Mouse (Mus musculus) right cerebral cortex, postnatal 10 days (tissue): ENCODE measurements around the gene Frem2.
A peak's percentile ranks its signal among the peaks of the same experiment; 100 is the strongest.

Source experiments
- DNase-seq, 2 experiments: peaks; one replicate each; pipeline ENCODE4 v3.0.0; 2021; ENCODE audit warnings: low spot score in 2 of 2

Frem2 gene

DNA sequence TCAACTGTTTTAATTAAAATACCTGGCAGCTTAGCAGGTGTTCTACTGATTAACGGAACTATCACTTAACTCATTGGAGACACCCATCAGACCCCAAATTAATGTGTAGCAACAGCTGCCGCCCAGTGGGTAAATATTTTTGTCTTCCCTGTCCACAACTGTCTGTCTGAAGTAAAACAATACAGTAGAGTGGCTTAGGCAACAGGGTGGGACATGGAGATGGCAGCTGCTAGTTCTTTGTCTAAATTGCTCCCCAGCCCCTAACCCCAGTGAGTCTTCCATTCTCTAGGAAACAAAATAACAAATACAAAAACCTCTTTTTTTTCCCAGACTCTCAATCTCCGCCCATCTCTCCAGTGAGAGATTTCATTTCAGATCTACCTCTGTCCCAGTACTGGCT is 36.2 kb downstream of the Frem2 start:
- no peak for DNase-seq

DNA sequence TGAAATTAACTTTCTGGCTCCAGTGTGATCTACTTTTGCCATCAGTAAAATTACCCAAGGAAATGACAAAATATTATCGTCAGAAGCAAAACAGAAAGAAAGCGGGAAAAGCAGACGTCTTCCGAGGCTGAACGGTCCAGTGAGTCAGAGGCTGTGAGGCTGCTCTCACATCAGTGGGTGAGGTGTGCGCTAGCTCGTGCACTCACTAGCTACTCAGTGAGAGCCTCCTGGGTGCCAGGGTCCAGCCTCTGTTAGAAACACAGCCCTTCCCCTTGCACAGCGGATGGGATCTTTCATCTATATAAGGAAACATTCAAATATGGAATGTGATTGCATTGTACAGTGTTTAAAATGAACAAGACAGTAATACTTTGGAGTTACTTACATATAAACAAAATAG is 36.8 kb downstream of the Frem2 start:
- no peak for DNase-seq

DNA sequence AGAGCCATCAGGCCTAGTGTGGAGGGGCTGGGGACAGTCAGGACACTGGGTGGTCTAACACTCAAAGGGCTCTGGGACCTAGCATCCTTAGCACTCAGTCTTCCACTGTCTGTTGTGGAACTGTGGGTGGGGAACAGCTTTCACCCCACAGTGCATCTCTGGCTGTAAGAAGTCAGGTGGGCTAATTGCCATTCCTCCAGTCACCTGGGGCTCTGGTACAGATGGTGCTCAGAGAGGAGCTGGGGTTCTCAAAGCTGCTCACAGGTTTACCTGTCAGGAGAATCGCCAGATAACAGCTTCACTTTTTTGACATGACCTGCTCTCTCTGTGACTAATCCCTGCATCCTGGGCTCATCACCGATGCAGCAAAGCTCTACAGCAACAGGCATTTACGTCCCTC is 46.0 kb downstream of the Frem2 start:
- DNase-seq = no peak

DNA sequence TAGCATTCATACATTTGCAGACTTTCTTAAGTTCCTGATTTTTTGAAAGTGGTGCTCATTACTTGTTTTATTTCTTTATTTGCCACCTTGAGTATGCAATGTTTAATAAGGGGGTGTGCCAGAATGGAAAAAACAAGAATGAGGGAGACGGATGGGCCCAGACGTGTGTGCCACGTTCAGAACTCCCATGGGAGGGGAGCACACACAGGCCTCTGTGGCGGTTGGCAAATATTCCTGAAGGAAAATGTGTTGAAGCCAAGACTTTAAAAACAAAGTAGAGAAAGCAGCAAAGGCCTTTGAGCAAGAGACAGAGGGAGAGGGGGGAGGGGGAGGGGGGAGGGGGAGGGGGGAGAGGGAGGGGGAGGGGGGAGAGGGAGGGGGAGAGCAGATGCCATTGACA is 47.3 kb downstream of the Frem2 start:
- DNase-seq = no peak

DNA sequence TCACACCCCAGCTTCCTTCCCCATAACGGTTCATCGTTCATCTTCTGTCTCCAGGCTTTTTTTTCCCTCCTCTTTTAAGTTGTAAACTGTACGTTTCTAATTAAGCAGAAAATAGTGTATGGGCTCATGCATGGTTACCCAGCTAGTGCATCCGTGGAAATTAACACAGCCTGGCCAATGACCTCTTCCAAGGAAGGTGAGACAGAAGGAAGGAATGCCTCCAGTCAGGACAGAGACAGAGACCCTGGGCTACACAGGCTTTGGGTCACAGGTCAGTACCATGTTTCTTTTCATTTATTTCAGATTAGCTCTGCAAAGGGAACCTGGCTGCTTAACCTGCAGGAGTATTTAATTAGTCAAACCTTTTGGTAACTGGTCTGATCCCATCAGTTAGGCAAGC is 57.0 kb downstream of the Frem2 start:
- no peak for DNase-seq

DNA sequence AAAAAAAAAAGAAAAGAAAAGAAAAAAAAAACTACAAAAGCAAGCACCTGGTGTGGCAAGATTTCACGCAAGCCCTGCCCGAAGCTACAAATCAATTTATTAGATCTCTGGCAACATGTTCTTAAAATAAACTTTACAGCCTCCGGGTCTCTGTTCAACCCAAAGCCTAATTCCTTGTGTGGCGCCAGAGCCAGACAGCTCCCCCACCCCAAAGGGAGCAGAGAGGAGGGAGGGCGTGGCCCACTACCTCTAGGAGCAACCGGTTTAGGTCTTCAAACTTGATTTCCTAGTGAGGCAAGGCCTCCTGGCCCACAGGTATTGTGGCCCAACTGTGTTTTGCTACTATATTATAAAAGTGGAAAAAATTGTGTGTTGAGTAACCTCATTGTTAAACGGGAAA is 57.8 kb downstream of the Frem2 start:
- no peak for DNase-seq

DNA sequence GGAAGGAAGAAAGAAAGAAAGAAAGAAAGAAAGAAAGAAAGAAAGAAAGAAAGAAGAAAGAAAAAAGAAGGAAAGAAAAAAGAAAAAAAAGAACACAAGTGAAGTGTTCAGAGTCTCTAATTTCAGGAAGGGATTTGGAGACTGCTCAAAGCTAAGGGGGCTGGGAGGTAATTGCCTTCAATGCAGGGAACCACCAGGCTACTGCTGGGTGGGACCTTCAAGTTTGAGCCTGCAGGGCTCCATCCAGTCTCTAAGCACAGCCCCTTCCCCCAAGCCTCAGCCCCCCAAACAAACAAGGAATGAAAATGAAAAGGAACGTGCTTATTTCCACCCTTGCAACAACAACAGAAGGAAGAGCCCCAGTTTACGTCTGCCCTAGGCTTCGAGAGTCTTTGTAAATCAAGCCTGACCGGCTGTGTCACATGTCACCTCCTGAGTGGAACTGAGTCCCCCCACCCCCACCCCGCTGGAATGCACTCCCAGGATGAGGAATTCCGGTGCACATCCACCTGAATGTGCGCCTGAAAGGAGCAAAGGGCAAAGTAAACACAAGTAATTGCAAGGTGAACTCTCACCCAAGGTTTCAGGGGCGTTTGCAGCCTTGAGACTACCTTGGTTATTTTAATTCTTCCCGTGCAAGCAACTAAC is 58.9 kb downstream of the Frem2 start:
- DNase-seq = no peak

DNA sequence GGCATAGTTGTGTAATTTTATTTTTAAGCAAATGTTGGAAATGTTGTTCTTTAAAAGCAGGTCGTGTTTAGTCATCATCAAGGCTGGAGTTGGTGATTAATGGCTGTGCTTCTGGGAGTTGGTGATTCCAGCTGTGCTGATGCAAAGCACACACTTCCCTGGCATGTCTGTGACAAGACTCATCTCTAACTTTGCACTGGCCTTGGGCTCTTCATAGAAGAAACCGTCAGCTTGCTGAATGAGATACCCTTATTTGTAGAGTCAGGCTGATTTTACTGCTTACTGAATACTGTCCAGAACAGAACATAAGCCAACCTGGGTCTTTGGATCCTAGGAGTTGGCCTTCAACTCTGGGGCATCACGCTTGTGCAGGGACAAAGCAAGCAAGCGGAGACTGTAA is 62.7 kb downstream of the Frem2 start:
- DNase-seq = no peak

DNA sequence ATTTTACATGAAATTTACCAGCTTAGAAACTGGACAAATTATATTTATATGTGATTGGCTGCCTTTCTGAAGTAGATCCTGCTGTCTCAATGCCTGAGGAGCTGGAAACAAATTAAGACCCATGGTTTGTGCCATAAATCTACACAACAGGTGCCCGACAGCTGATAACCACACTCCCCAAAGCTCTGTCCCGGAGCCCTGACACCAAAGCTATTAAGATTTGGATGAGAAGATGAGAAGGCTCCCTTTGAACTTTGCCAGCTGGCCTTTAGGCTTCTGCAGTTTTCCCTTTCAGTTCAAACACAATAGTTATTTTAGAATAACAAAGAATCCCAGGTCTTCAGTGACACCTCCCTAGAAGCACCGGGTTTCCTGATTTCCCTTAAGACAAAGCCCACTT is 63.4 kb downstream of the Frem2 start:
- DNase-seq = no peak

DNA sequence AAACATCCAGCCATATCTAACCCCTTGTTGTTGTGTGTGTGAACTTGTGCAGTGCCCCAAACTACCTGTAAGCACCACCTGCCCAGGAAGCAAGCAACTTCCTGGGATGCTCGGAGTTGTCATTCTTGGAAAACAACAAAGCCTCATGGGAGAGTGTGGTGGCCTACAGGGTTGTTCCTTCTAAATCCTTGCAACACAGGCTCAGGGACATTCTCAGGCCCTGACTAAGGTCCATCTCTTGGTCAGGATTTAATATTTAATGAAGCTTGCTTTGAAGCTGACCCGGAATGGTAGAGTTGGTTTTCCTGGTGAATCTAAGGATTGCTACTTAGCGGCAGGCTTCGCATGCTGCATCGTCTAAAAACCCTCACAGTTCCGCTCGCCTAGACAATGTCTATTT is 65.1 kb downstream of the Frem2 start:
- no peak for DNase-seq

DNA sequence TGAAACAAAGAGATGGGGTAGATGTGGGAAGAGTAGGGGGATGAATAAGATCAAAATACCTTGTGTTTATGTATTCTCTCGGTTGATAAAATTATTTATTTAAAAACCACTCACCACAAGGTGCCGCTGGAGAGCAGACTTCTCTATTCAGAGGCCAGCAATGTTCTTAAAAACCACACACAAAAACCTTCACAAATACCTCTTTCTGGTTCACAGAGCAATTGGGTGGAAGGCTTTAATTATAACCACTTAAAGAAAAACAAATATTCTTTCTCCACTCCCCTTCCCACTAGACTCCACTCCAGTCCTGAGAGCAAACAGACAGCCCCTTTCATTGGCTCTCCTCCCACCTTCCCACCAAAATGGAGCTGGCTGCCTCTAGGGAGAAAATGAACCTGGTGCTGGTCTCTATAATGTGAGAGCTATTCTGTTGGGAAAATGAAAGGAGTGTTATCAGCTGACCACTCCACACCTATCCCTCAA is 67.0 kb downstream of the Frem2 start:
- DNase-seq = peak; percentile 50 to 77

DNA sequence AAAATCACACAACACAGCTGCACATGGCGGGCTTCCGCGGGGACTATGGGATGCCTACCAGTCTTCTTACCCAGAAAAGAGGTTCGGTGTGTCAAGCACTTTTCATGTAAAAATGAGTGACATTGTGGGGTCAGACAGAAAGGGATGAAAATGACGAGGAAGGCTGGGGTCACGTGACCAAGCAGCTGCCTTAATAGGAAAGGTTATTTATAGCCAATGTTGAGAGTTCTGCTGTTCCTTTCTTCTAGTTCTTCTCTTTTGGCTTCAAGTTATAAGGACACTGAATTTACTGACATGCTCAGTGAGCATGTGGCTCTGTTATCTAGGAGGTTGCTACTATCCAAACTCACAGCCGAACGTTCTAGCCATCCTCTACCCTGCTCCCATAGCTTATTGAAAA is 73.9 kb downstream of the Frem2 start:
- no peak for DNase-seq

DNA sequence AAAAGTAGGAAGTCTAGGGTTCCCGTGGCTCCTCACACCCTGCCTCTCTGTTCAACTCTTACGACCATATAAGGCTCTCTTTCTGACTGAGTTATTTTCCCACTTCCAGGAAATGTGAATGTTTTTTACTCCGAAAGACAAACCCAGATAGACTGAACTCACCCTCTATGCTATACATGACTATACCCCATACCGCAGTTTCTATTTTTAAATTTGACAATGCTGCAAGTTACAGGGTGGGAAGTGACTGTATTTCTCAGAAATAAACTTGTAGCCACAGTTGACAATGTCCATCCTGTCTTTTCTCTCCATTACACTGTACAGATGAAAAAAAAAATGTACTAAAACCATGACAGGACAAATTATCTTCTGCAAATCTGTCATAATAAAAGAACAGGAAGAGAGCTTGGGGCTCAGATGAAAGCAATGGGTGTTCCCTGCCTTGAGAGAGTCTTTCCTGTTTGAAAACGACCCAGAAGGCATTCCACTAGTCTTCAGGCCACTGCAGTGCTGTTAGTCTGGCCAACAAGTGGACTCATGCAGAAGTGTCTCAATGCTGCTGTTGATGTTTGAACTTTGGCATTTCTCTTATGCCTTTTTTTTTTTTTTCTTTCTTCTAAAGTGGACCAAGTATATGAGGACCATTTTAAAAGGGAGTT is 76.4 kb downstream of the Frem2 start:
- no peak for DNase-seq

DNA sequence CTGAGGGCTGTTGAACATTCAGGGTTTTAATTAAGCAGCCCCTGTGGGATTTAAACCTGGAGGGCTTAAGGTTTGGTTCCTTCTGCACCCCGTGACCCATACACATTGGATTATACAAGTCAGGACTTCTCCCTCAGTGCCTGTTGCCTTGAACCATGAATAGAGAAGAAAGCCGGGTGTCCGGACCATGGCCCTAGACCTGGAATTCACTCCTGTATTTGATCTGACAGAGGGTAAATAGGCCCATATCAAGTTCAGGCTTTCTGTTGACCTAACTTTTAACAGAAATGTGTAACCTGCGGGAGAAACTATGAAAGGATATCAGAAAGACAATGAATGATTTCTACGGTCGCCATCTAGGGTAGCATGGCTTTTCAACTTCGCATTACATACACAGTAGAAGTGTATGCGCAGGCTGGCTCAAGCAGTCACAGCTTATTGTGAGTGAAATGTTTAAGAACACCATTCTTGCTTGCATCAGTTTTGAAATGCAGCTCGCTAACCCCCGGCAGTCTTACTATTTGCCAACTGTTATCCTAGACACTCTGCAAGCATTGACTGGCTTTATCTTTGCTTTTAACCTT is 77.9 kb downstream of the Frem2 start:
- DNase-seq = no peak

DNA sequence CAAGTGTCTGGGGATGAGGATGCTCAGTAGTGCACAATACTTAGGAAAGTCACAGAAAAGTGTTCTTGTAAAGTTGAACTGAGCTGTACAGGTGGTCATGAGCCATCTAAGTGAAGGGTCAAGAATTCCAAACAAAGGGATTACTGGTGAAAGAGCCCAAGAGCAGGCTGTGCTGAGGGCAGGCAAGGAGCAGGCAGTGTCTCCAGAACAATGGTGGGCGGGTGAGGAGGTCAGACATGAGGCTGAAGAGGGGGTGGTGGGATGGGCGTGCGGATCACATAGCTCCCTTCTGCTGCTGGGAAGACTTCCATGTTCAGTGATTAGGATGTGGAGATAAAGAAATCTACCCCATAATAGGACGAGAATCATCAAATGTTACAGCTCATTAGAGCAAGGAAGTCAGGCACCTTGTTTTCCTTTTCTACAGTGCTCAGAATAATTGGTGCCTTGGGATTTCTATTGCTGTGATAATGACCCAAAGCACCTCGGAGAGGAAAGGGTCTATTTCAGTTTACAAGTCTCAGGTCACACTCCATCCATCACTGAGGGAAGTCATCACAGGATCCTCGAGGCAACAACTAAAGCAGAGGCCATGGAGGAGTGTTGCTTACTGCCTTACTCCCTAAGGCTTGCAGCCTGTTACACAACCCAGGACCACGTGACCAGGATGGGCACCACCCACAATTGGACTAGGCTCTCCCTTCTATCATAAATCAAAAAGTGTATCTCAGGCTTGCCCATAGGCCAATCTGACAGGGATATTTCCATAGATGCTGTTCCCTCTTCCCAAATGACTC is 80.6 kb downstream of the Frem2 start:
- no peak for DNase-seq

DNA sequence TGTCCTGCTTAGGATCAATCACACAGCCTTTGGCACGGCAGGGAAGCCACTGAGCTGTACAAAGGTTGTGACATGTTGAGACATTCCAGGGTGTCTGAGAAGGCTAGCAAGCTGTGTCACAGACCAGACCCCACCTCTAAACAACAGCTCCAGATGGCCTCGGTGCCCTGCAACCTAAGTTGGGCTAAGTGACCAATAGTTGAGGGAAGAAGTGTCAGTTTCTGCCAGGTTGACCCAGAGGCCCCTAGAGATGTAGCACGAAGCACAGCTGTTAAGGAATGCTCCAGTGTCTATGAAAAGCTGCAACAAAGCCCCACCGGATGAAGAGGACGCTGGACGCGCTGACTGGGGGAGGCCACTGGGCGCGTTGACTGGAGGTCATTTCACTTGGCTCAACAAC is 83.0 kb downstream of the Frem2 start:
- no peak for DNase-seq

DNA sequence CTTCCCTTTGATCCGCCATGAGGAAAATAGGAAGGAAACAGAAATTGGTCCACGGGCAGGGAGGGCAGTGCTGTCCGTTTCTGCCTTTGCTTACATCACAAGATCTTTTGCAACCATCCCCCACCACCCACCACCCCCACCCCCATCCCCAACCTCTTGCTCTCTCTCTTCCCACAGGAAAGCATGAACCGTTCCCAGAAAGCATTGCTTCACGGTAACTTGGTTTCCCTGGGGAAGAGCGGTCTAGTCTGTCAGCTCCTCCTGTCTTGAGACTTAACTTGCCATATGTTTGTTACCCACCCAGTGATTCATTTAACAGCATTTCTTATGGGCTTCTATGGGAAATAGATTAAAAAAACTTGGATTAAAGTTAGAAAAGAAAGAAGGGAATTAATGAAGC is 85.5 kb downstream of the Frem2 start:
- DNase-seq = no peak

DNA sequence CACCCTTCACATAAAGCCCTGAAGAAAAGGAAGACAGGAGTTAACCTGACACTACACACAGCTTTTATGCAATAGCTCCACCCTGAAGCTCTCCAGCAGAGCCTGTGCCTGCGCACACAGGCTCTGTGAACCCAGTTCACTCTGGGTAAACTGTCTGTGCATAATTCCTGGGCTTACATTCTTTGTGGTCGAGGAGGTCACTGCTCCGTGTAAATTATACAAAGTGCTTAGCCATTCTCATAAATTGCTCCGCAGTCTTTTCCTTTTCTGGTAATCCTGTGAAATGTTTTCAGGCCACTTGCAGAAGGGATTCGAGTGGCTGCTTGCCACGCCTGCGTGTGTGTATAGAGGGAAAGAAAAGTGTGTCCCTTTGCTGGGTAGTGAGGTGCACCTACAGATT is 92.6 kb downstream of the Frem2 start:
- no peak for DNase-seq

DNA sequence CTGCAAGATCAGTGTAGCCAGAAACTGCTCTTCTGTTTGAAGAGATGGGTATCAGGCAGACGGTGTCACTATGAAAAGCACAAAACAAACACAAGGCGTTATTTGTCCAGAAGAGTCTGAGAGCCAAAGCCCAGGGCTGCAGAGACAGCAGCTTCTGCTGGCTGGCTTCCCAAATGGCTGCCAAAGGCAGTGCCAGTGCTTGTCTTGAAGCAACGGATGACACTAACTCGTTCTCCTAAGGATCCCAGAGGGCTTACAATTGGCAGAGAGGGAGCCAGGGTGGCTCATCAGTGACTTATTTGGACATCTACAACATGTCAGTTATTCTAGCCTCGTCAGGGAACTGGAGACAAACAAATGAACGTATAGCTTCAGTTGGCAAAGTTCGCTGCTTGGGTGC is 93.4 kb downstream of the Frem2 start:
- peak; percentile 69 to 70 for DNase-seq

DNA sequence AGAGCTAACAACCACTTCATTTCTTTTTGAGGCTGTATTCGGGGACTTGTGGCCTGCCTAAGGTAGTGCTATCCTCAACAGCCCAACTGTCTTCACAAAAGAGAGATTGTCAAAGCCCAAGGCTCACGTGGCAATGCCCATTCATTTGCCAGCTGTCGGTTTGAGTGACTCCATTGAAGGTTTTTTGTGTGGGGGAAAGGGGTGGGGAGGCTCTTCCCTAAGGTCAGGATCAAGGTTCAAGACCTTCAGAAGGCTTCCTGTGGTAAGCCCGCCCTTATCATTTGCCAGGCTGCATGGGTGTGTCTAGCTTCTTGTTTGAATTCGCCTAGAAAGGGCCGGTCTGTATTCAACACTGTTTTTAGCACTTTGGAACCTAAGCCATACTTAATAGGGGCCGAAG is 95.3 kb downstream of the Frem2 start:
- DNase-seq = no peak

DNA sequence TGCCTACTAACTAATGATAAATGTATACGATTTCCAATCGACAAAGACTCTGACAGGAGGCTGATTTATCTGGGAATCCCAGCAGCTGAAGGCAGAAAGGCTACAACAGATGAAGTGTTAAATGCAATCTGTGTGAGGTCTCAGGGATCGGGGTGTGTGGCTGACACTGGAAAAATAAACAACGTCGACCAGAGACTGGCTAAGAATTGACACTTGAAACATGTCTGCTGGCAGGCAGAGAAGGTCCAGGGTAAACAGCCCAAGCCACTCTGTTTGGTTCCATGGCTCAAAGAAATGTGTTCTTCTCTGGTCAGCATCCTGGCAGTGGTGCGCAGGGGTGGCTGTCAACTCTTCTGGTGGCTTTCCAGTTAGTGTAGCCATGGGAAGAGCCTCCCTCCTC is 98.1 kb downstream of the Frem2 start:
- DNase-seq = no peak

DNA sequence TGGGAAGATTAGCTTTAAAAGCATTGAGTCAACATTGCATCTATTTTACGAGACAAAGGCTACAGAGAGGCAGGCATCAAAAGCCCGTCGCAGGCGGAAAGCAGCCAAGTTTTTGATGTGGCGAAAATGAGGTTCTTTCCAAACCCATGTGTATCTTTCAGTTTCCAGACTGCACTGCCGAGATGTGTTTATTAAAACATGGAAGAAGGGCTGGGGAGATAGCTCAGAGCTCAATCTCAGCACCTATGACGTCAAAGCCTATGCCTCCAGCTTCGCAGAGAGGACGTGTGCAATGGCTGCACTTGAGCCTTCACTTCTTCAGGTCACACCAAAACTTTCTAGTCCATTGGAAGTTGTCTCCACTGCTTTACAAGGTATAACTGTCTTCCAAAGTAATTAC is 98.9 kb downstream of the Frem2 start:
- DNase-seq = no peak
